Mouse (Mus musculus) MEL (cell line): Measurements from ENCODE around the gene Stxbp1. TPM values are rescaled to one million over a fixed set of nuclear protein-coding genes. Genes with fewer than 3 reads are reported as not detected.

ENCODE experiments used
- DNase-seq: peaks from one replicate; pipeline ENCODE4 v3.0.0; 2011; ENCODE audit warnings: low read depth, low spot score
- H3K27ac ChIP-seq: 2 replicates; pipeline ENCODE4 v1.5.1; 2012; ENCODE audit warnings: low read depth, mild to moderate bottlenecking, control low read depth, low read length, moderate library complexity; ENCODE audit not compliant: control insufficient read depth
- H3K27me3 ChIP-seq, 2 experiments: fragments of 150-350 bp in 1 of 2; sonication (generic) in 1 of 2; 2 replicates each; pipeline ENCODE4 v1.6.1; 2012; ENCODE audit warnings: low read length in 2 of 2, mild to moderate bottlenecking in 2 of 2, improper control_type of control experiment in 1 of 2, moderate library complexity in 1 of 2; ENCODE audit not compliant: insufficient read depth in 2 of 2, control insufficient read depth in 1 of 2
- H3K36me3 ChIP-seq, 2 experiments: 2 replicates each; pipeline ENCODE4 v1.6.1; 2012 to 2014; ENCODE audit warnings: low read length in 2 of 2, improper control_type of control experiment in 1 of 2, inconsistent platforms in 1 of 2, mild to moderate bottlenecking in 1 of 2; ENCODE audit not compliant: insufficient read depth in 2 of 2, control insufficient read depth in 1 of 2
- H3K4me1 ChIP-seq, 2 experiments: fragments of 150-350 bp in 1 of 2; sonication (generic) in 1 of 2; 2 replicates each; pipeline ENCODE4 v1.6.1; 2012; ENCODE audit warnings: low read length in 2 of 2, improper control_type of control experiment in 1 of 2, mild to moderate bottlenecking in 1 of 2; ENCODE audit not compliant: insufficient read depth in 2 of 2, control insufficient read depth in 1 of 2
- H3K4me3 ChIP-seq, 2 experiments: fragments of 150-350 bp in 1 of 2; sonication (generic) in 1 of 2; 2 replicates each; pipeline ENCODE4 v1.5.1; 2012; ENCODE audit warnings: low read depth in 2 of 2, low read length in 2 of 2, mild to moderate bottlenecking in 2 of 2, moderate library complexity in 2 of 2, control low read depth in 1 of 2, improper control_type of control experiment in 1 of 2; ENCODE audit not compliant: control insufficient read depth in 1 of 2, insufficient read depth in 1 of 2
- H3K79me2 ChIP-seq: 2 replicates; pipeline ENCODE4 v1.6.1; 2012; ENCODE audit warnings: mild to moderate bottlenecking, low read length, moderate library complexity; ENCODE audit not compliant: control insufficient read depth, poor library complexity, insufficient read depth
- H3K9ac ChIP-seq: 2 replicates; pipeline ENCODE4 v1.6.1; 2012; ENCODE audit warnings: low read depth, mild to moderate bottlenecking, control low read depth, low read length, moderate library complexity; ENCODE audit not compliant: control insufficient read depth, poor library complexity, severe bottlenecking
- H3K9me3 ChIP-seq: fragments of 150-350 bp; sonication (generic); replicated peaks from 2 replicates; pipeline ENCODE4 v1.6.1; 2012; ENCODE audit warnings: mild to moderate bottlenecking, low read length, improper control_type of control experiment, moderate library complexity; ENCODE audit not compliant: insufficient read depth
- CHD2 ChIP-seq: IDR thresholded peaks from 2 replicates; pipeline ENCODE4 v1.6.1; 2011; ENCODE audit warnings: low read length, improper control_type of control experiment
- E2F4 ChIP-seq: IDR thresholded peaks from 2 replicates; pipeline ENCODE4 v1.6.1; 2011; ENCODE audit warnings: low read depth, low read length, improper control_type of control experiment, borderline replicate concordance
- ETS1 ChIP-seq: IDR thresholded peaks from 2 replicates; pipeline ENCODE4 v1.6.1; 2012; ENCODE audit warnings: low read depth, mild to moderate bottlenecking, inconsistent platforms, low read length, improper control_type of control experiment, moderate library complexity
- GABPA ChIP-seq: IDR thresholded peaks from 2 replicates; pipeline ENCODE4 v1.6.1; 2012; ENCODE audit warnings: low read depth, mild to moderate bottlenecking, inconsistent platforms, low read length, improper control_type of control experiment, moderate library complexity
- GATA1 ChIP-seq: IDR thresholded peaks from 2 replicates; pipeline ENCODE4 v1.6.1; 2011; ENCODE audit warnings: low read depth, low read length, improper control_type of control experiment
- KAT2A ChIP-seq: conservative IDR thresholded peaks from 2 replicates; pipeline ENCODE4 v1.6.1; 2012; ENCODE audit warnings: low read depth, low read length, improper control_type of control experiment, inconsistent platforms
- MAX ChIP-seq: IDR thresholded peaks from 2 replicates; pipeline ENCODE4 v1.6.1; 2011; ENCODE audit warnings: low read length, improper control_type of control experiment
- NELFE ChIP-seq: IDR thresholded peaks from 2 replicates; pipeline ENCODE4 v1.6.1; 2011; ENCODE audit warnings: low read depth, low read length, improper control_type of control experiment
- POLR2A ChIP-seq, 2 experiments: IDR thresholded peaks; 2 replicates each; pipeline ENCODE4 v1.6.1; 2011 to 2012; ENCODE audit warnings: low read length in 2 of 2, mild to moderate bottlenecking in 2 of 2, control low read depth in 1 of 2, improper control_type of control experiment in 1 of 2, low read depth in 1 of 2, moderate library complexity in 1 of 2; ENCODE audit not compliant: control insufficient read depth in 1 of 2, insufficient read depth in 1 of 2, poor library complexity in 1 of 2
- POLR2AphosphoS2 ChIP-seq: IDR thresholded peaks from 2 replicates; pipeline ENCODE4 v1.6.1; 2011; ENCODE audit warnings: low read length, improper control_type of control experiment
- POLR2AphosphoS5 ChIP-seq: IDR thresholded peaks from 2 replicates; pipeline ENCODE4 v1.6.1; 2012; ENCODE audit warnings: low read depth, borderline replicate concordance, mild to moderate bottlenecking, inconsistent platforms, low read length, moderate library complexity, mixed read lengths
- RCOR1 ChIP-seq: IDR thresholded peaks from 2 replicates; pipeline ENCODE4 v1.6.1; 2012; ENCODE audit warnings: low read depth, mild to moderate bottlenecking, inconsistent platforms, low read length, improper control_type of control experiment
- SIN3A ChIP-seq: IDR thresholded peaks from 2 replicates; pipeline ENCODE4 v1.6.1; 2012; ENCODE audit warnings: low read length, improper control_type of control experiment, inconsistent platforms
- USF1 ChIP-seq: IDR thresholded peaks from 2 replicates; pipeline ENCODE4 v1.6.1; 2014; ENCODE audit warnings: low read depth, mild to moderate bottlenecking, inconsistent platforms, low read length, improper control_type of control experiment, moderate library complexity
- ZC3H11A ChIP-seq: IDR thresholded peaks from 2 replicates; pipeline ENCODE4 v1.6.1; 2012; ENCODE audit warnings: low read depth, mild to moderate bottlenecking, inconsistent platforms, low read length, improper control_type of control experiment
- ZKSCAN1 ChIP-seq: IDR thresholded peaks from 2 replicates; pipeline ENCODE4 v1.6.1; 2012; ENCODE audit warnings: low read depth, mild to moderate bottlenecking, inconsistent platforms, low read length, improper control_type of control experiment, moderate library complexity
- ZNF384 ChIP-seq: IDR thresholded peaks from 2 replicates; pipeline ENCODE4 v1.6.1; 2012; ENCODE audit warnings: low read depth, mild to moderate bottlenecking, inconsistent platforms, low read length, improper control_type of control experiment
- polyA plus RNA-seq, 2 experiments: library from polyadenylated mRNA; stranded (reverse) in 1 of 2; unstranded in 1 of 2; fragments of >175 nt in 1 of 2; fragments of >200 nt in 1 of 2; gene quantifications; 2 replicates each; pipeline versions ENCODE4 v1.2.1 to v1.2.4; 2012; ENCODE audit warnings: low replicate concordance in 2 of 2, low read depth in 1 of 2; ENCODE audit not compliant: insufficient read length in 2 of 2, insufficient read depth in 1 of 2, missing spikeins in 1 of 2
- total RNA-seq: library from RNA; depleted of rRNA; stranded (reverse); fragments of 300-350 nt; gene quantifications from 2 replicates; pipeline ENCODE4 v1.2.3, GENCODE M21; 2012

Gene Stxbp1
- total and polyA plus RNA-seq, 3 experiments: 7.1 to 33.2 TPM; not detected in 1

DNA sequence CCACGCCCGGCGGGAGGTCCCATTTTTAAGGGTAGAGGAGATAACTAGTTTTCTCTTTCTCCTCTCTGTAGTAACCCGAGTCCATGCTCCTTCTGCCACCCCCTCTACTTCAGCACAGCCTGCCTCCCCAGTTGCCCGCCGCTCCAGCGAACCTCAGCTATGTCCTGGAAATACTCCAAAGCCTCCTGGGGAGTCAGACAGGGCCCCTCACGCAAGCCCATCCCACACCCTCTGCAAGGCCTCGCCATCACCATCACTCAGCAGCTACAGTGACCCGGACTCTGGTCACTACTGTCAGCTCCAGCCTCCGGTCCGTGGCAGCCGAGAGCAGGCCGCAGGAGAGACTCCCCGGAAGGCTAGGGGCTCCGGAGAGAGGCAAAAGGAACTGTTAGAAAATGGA is 98.0 kb downstream of the Stxbp1 start:
- TF ChIP-seq RCOR1 (no peak), POLR2A (IDR thresholded peaks at IDR 0.05; ENCODE audit: control insufficient read depth in 1 of 2, insufficient read depth in 1 of 2, low read depth in 1 of 2, low read length in 2 of 2, poor library complexity in 1 of 2) (no peak), NELFE (no peak), ZKSCAN1 (no peak), ZC3H11A (no peak), GABPA (no peak), ZNF384 (no peak), GATA1 (no peak), SIN3A (no peak), POLR2AphosphoS5 (no peak)
- no peak overlapping the region for H3K27ac ChIP-seq
- no peaks in the 10 kb centered on the region for H3K79me2 ChIP-seq
- no peak for DNase-seq
- H3K9ac ChIP-seq: no peak overlapping the region
- no peaks in the 10 kb centered on the region for H3K9me3 ChIP-seq
- no peak overlapping the region for H3K4me3 ChIP-seq
- H3K27me3 ChIP-seq: no peaks in the 10 kb centered on the region
- H3K4me1 ChIP-seq: no peaks in the 10 kb centered on the region
- no peaks in the 10 kb centered on the region for H3K36me3 ChIP-seq

DNA sequence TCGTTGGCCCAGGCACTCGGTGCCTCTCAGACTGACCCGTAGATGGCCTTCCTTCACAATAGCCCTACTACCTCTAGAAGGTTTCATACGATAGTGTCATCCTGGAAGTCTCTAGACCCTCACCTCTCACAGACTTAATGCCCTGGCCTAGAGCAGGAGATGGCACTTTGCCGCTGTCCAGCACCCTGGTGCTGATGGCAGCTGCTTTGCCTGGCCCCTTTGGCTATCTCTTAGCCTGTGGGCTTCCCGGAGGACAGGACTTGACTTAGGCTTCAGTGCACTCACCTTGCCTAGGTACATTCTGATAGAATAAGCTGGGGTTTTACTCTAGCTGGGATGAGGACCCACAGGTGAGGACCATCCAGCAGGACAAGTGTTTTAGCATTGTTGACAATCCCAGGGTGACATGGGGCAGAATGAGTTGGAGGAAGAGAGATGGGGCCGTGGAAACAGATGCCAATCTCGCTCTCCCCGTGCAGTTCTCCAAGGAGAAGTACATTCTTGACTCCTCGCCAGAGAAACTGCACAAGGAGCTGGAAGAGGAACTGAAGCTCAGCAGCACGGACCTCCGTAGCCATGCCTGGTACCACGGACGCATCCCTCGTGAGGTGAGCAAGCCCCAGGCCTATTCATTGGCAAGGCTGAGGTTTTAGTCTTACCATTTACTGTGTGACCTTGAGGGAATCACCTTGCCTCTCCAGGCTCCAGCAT is 102.6 kb downstream of the Stxbp1 start:
- no peaks in the 10 kb centered on the region for H3K27me3 ChIP-seq
- no peaks in the 10 kb centered on the region for H3K4me1 ChIP-seq
- H3K9ac ChIP-seq: no peak overlapping the region
- no peak overlapping the region for H3K4me3 ChIP-seq
- no peaks in the 10 kb centered on the region for H3K9me3 ChIP-seq
- no peaks in the 10 kb centered on the region for H3K79me2 ChIP-seq
- DNase-seq: peak; percentile 47
- no peak overlapping the region for H3K27ac ChIP-seq
- no peaks in the 10 kb centered on the region for H3K36me3 ChIP-seq
- 0 out of 2 replicates have a peak, but pooled peaks have one; percentile 30 for TF ChIP-seq SIN3A
- no peak for TF ChIP-seq E2F4
- no peak for TF ChIP-seq USF1
- TF ChIP-seq POLR2AphosphoS2: no peak
- no peak for TF ChIP-seq CHD2

DNA sequence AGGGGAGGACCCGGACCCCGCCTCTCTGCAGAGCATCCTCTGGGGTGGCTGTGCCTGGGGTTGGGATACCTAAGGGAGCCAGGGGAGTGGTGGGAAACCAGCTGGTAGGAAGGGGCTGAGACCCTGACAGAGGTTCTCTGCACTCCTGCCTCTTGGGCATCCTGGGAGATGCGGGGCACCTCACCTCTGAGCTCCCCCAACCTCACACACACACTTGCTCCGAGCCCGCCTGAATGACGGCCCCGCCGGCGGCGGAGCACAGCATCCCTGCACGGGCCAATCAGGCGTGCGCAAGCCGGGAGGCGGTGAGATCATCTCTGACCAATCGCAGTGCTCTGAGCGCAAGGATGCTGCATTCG is 104.9 kb downstream of the Stxbp1 start:
- Histone ChIP-seq H3K4me3 (no peak overlapping the region), H3K36me3 (no peaks in the 10 kb centered on the region), H3K79me2 (no peaks in the 10 kb centered on the region), H3K27me3 (peaks cover 0 to 3% of the 10 kb centered on the region in 2 experiments; a peak in 1 of 4 replicates), H3K9me3 (no peaks in the 10 kb centered on the region), H3K9ac (no peak overlapping the region), H3K27ac (no peak overlapping the region), H3K4me1 (no peaks in the 10 kb centered on the region)
- no peak for DNase-seq
- TF ChIP-seq ETS1: no peak
- no peak for TF ChIP-seq KAT2A
- TF ChIP-seq MAX: no peak
